ENCODE assay signal across 7 mouse cellular contexts in the genomic region with DNA sequence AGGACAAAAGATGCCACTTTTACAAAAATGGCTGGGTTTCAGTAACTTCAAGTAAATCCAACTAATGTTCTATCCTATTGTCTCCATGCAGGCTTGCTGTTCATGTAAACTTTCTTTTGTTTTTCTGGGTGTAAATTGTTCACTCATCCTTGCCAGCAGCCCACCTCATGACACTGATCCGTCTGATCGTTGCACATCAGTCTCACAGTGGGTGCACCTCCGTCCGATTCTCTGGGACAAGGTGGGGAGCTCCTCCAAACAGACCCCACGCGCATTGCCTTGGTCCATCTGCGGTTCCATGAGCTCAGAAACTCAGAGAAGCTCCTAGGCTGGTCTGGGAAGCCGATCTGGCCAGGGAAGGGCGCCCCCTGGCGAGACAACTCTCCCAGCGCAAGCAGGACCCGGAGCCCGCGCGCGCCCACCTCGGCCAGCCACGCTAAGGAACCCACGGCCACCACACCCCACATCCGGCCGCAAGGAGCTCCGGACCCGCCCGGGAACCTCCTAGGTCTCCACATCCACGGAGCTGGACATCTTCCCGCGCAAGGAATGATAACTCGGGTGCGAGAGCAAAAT. TPM values are rescaled to one million over a fixed set of nuclear protein-coding genes. Genes with fewer than 3 reads are reported as not detected.
DNase-seq lines count a peak whose midpoint lies in the region; ATAC-seq and TF ChIP-seq lines count a peak whose summit lies in the region.

No protein-coding gene starts in this region.

- no peak overlapping the region for H3K27ac ChIP-seq in embryonic facial prominence, embryonic 14.5 days (replicated peaks; ENCODE audit: low read depth, low read length)
- peak overlapping the region; percentile 65; the same call in 1 of the 2 replicates for H3K27ac ChIP-seq in limb, embryonic 15.5 days
- peak overlapping the region; percentile 47; the same call in 1 of the 2 replicates for H3K27ac ChIP-seq in midbrain, postnatal 0 days (ENCODE audit: low read depth, low read length)

- no peaks in the 10 kb centered on the region for H3K36me3 ChIP-seq in embryonic facial prominence, embryonic 14.5 days (ENCODE audit: control insufficient read depth, insufficient read depth, low read length)
- no peaks in the 10 kb centered on the region for H3K36me3 ChIP-seq in limb, embryonic 15.5 days
- H3K36me3 ChIP-seq in midbrain, postnatal 0 days (ENCODE audit: insufficient read depth, low read length): no peaks in the 10 kb centered on the region

- no peaks in the 10 kb centered on the region for H3K9me3 ChIP-seq in embryonic facial prominence, embryonic 14.5 days (ENCODE audit: control insufficient read depth, low read length)
- no peaks in the 10 kb centered on the region for H3K9me3 ChIP-seq in limb, embryonic 15.5 days
- no peaks in the 10 kb centered on the region for H3K9me3 ChIP-seq in midbrain, postnatal 0 days (ENCODE audit: low read length)

- TF ChIP-seq CTCF in midbrain, postnatal 0 days (IDR thresholded peaks at IDR 0.05): peak; percentile 91

- 2% methylated on average over 29 of the region's 29 CpGs for WGBS in embryonic facial prominence, embryonic 14.5 days
- 2% methylated on average over 29 of the region's 29 CpGs for WGBS in limb, embryonic 15.5 days
- WGBS in midbrain, postnatal 0 days: under 1% methylated on average over 29 of the region's 29 CpGs

- no peaks in the 10 kb centered on the region for H3K27me3 ChIP-seq in embryonic facial prominence, embryonic 14.5 days (replicated peaks; ENCODE audit: control insufficient read depth, insufficient read depth, low read length)
- H3K27me3 ChIP-seq in limb, embryonic 15.5 days: peaks cover 18% of the 10 kb centered on the region; the same call in 1 of the 2 replicates
- H3K27me3 ChIP-seq in midbrain, postnatal 0 days (ENCODE audit: insufficient read depth, low read length): no peaks in the 10 kb centered on the region

- H3K4me1 ChIP-seq in embryonic facial prominence, embryonic 14.5 days (ENCODE audit: control insufficient read depth, insufficient read depth, low read length): no peaks in the 10 kb centered on the region; the same call in 1 of the 2 replicates
- peaks cover 39% of the 10 kb centered on the region for H3K4me1 ChIP-seq in limb, embryonic 15.5 days
- no peaks in the 10 kb centered on the region for H3K4me1 ChIP-seq in midbrain, postnatal 0 days (ENCODE audit: insufficient read depth, low read length)

- peak; percentile 84 for DNase-seq in brain, adult 2 months (ENCODE audit: low read depth, low spot score)
- DNase-seq in embryonic facial prominence, embryonic 14.5 days (ENCODE audit: low spot score): peak; percentile 87
- peak; percentile 82 for DNase-seq in heart, adult 8-10 months (ENCODE audit: low spot score)
- peak; percentile 61 to 80 for DNase-seq in kidney, adult 8-10 months
- peak; percentile 89 for DNase-seq in midbrain, postnatal 0 days (ENCODE audit: low spot score)
- peak; percentile 37 to 55 for DNase-seq in spleen, postnatal 14 days (ENCODE audit: low spot score in 2 of 2)

- peak; percentile 83 for ATAC-seq in embryonic facial prominence, embryonic 14.5 days (ENCODE audit: low read depth)
- peak; percentile 55; the same call in 1 of the 2 replicates for ATAC-seq in limb, embryonic 15.5 days (ENCODE audit: insufficient number of reproducible peaks, low FRiP score, low TSS enrichment, low read depth)
- ATAC-seq in midbrain, postnatal 0 days (ENCODE audit: low FRiP score): peak; percentile 72

- peak overlapping the region; percentile 63 for H3K4me3 ChIP-seq in embryonic facial prominence, embryonic 14.5 days (ENCODE audit: low read depth, low read length)
- H3K4me3 ChIP-seq in limb, embryonic 15.5 days: peak overlapping the region; percentile 67
- peak overlapping the region; percentile 70 for H3K4me3 ChIP-seq in midbrain, postnatal 0 days (ENCODE audit: low read depth, low read length)

- peak overlapping the region; percentile 100 for H3K4me2 ChIP-seq in embryonic facial prominence, embryonic 14.5 days (ENCODE audit: low read depth, low read length)
- peak overlapping the region; percentile 99 for H3K4me2 ChIP-seq in limb, embryonic 15.5 days
- peak overlapping the region; percentile 99 for H3K4me2 ChIP-seq in midbrain, postnatal 0 days (ENCODE audit: low read depth, low read length, poor library complexity, severe bottlenecking)

- H3K9ac ChIP-seq in embryonic facial prominence, embryonic 14.5 days (ENCODE audit: low read depth, low read length): peak overlapping the region; percentile 74
- peak overlapping the region; percentile 54 for H3K9ac ChIP-seq in limb, embryonic 15.5 days
- peak overlapping the region; percentile 77 for H3K9ac ChIP-seq in midbrain, postnatal 0 days (replicated peaks; ENCODE audit: low read length, poor library complexity, severe bottlenecking)

RNA-seq across cellular contexts. Expression of a gene that starts 1.0 kb away (rescaled TPM):
- 31.2 and 34.5 TPM in 2 replicates for polyA plus RNA-seq in embryonic facial prominence, embryonic 14.5 days (2014; fragmentation: Nextera tagmentation; extraction: Ambion mirVana)
- 1 to 10 TPM; 7.3 to 9.9 (median 9.0) TPM for total RNA-seq in heart, adult 8-10 months (2022)
- 18.8 and 24.0 TPM in 2 replicates for polyA plus RNA-seq in limb, embryonic 15.5 days (2015; fragmentation: Nextera tagmentation; extraction: Ambion mirVana)
- 19.8 and 21.5 TPM in 2 replicates for total RNA-seq in midbrain, postnatal 0 days (2014; rRNA removed)
- 13.2 and 16.5 TPM in 2 replicates for polyA plus RNA-seq in midbrain, postnatal 0 days (2015; fragmentation: Nextera tagmentation; extraction: Ambion mirVana)
